Mouse (Mus musculus) kidney, adult 2 months (tissue): ENCODE measurements around the gene Otulinl.

Experiments
- CTCF ChIP-seq: fragments of 200-500 bp; conservative IDR thresholded peaks from 2 replicates; pipeline ENCODE4 v1.5.1; 2011; ENCODE audit warnings: low read depth, mild to moderate bottlenecking, control low read depth, low read length, moderate library complexity, mixed read lengths; ENCODE audit not compliant: insufficient read depth, insufficient read length
- POLR2A ChIP-seq: fragments of 200-500 bp; IDR thresholded peaks from one replicate; pipeline ENCODE4 v1.6.1; 2011; ENCODE audit warnings: low read depth, low read length, control low read depth

DNA sequence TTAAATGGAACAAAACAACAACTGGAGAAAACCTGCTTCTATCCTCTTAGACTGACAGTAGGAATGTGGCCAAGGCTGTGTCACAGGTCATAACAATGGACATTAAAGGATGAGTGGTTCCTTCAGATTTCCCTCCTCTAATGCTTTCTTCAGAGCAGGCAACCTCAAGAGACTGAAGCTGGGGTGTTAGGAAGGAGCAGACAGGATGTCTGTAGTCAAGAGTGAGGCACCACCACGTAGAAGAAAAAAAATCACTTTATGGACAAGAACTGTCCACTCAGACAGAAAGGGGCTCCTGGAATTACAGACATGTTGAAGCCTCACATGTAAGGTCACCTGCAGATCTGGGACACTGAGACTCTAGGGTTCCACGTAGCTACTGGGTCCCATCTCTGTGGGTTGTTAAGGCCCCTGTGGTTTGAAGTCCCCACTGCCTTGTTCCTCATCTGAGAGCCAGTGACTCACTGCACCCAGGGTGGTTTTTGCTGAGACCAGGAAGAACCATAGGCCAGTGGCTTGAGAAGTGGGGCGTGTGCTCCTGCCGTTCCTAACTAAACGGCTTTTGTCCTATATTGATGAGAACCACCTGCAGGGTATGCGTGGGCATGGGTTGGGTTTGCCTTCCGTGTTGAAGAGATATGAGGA is 27.7 kb upstream of the Otulinl start:
- TF ChIP-seq CTCF = no peak
- no peak for TF ChIP-seq POLR2A
